Mouse (Mus musculus) fibroblast of lung, adult 2 months (primary cell): ENCODE measurements around the gene Atg4b.
A peak's percentile ranks its signal among the peaks of the same experiment; 100 is the strongest.
"Not testable (repeated sequence)": the region's sequence is repeated elsewhere in the genome, so short reads cannot be mapped to it uniquely, and the experiment has no call there.

Source experiments
- DNase-seq: peaks from one replicate; pipeline ENCODE4 v3.0.0-alpha.2; 2011; ENCODE audit warnings: low read depth

Gene Atg4b

DNA sequence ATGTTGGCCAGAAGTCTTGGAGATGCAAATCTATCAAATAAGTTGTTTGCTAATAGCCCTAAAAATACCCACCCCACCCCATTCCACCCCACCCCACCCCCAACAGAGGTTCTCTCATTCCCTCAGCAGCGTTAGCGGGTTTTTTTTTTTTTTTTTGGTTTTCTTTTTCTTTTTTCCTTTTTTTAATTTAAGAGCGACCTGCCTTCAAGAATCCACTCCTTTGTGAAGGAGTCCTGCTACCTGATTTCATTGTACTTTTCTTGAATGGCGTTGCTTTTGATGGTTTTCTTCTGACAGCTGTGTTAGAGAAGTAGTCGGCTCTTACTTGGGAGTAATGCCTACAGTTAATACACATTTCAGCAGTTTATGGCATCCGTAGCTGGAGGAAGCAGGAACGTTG is 4.3 kb downstream of the Atg4b start:
- DNase-seq = no peak

- no peak for DNase-seq
Observed at GRCm38 (mm10) chr1:93756154-93756553, 4.9 kb downstream of the Atg4b start.

- no peak for DNase-seq
Observed at GRCm38 (mm10) chr1:93760076-93760475, 8.8 kb downstream of the Atg4b start.

DNA sequence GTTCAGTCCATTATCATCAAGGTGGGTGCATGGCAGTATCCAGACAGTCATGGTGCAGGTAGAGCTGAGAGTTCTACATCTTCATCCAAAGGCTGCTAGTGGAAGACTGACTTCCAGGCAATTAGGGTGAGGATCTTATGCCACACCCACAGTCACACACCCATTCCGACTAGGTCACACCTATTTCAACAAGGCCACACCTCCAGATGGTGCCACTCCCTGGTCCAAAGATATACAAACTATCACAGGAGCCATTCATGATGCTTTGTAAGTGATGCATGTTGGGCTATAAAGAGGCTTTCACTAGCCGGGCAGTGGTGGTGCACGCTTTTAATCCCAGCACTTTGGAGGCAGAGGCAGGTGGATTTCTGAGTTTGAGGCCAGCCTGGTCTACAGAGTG is 12.2 kb downstream of the Atg4b start:
- DNase-seq = not testable (repeated sequence)

GRCm38 (mm10) chr1:93764871-93765591 is 13.7 kb downstream of the Atg4b start:
- no peak for DNase-seq

- no peak for DNase-seq
Observed at GRCm38 (mm10) chr1:93767600-93767999, 16.3 kb downstream of the Atg4b start.

GRCm38 (mm10) chr1:93769901-93770300 is 18.6 kb downstream of the Atg4b start:
- no peak for DNase-seq

DNA sequence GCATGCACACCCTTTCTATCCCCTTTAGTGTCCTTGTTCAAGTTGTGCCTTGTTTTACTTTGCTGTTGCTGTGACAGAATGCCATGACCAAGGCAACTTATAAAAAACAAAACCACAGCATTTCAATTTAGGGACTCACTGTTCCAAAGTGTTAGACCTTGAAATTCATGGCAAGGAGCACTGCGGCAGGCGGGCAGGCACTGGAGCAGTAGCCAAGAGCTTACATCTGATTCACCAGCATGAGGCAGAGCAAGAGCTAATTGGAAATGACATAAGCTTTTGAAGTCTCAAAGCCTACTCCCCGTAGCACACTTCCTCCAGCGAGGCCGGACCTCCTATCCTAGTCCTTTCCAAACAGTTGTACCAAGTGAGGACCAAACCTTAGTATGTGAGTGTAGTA is 25.4 kb downstream of the Atg4b start:
- no peak for DNase-seq

- DNase-seq = no peak
Observed at GRCm38 (mm10) chr1:93786912-93787311, 35.6 kb downstream of the Atg4b start.

- DNase-seq = no peak
Observed at GRCm38 (mm10) chr1:93794526-93794925, 43.2 kb downstream of the Atg4b start.

DNA sequence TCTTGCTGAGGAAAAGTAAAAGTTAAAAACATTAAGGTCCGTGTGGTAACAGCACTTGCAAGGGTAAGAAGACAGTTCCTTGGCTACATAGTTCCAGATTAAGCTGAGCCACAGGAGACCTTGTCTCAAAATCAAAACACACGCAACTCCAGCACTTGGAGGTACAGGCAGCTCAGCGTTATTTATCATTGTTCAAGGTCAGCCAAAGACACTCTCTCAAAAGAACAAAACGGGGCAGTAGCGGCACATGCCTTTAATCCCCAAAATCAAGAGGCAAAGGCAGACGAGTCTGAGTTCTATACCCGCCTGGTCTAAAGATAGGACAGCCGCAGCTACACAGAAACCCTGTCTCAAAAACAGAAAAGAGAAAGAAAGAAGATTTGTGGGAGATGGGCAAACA is 44.6 kb downstream of the Atg4b start:
- no peak for DNase-seq

GRCm38 (mm10) chr1:93800670-93801503 is 49.6 kb downstream of the Atg4b start:
- no peak for DNase-seq

GRCm38 (mm10) chr1:93801741-93802238 is 50.5 kb downstream of the Atg4b start, which contains the start of gene Dtymk:
Gene Dtymk, minus strand, starts transcription at chr1:93801934.
- peak; percentile 92 for DNase-seq

GRCm38 (mm10) chr1:93802771-93803170 is 51.5 kb downstream of the Atg4b start:
- no peak for DNase-seq

DNA sequence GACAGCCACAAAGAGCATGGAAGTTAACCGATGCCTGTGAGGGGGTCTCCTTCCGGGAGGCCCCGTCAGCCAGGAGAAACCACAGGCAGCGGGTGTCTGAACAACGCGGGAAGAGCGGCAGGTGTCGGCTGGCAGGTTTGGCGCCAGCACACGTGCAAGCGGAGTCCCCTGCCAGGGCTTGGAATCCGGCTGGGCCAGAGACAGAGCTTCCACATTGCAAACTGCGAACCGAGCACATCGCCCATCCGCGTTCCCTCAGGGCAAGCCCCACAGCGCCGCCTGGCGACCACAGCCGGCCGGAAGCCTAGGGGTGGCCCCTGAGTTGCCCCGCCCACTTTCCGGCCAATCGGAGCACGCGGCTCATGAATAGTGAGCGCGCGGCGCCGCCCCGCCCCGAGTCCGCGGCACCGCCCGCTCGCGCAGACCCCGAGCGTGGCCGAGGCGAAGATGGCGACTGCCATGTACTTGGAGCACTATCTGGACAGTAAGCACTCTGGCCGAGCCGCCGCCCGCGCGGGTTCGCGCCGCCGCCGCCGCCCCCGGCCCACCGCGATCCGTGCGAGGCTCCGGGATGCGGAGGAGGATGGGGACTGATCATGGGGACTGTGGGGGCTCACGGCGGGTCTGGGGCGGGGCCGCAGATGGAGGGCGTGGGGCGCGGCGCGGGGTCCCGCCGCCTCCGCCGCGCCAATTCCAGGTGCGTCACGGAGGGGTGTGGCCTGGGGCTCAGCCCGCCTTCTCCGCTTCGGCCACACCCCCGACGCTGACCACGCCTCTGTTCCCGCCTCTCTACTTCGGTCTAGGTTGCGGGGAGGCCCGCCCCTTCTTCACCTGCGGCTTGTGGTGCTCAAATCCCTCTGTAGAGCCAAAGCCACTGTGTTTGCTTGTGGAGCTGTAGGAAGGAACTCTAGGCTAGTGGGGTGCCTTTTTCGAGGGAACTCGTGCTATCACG is 52.5 kb downstream of the Atg4b start, which contains the start of gene Ing5:
TSS of gene Ing5 (plus strand) at position 410 of the 952 bp plus-strand sequence.
- peak; percentile 90 for DNase-seq

DNA sequence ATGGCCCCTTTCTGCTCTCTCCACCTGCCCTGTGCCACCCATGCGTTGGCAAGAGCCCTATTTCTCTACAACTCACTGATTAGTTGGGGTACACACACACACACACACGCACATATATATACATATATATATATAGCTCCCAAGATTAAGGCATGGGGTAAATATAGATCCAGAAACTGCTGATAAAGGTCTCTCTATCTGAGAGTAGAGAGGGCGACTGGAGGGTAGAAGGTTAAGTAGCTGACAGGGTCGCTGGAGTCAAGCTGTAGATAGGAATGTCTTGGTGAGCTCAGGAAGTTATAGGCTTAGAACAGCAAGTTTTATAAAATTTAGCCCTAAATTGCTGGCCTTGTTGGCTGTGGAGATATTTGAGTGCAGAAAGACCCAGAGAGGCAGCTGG is 53.5 kb downstream of the Atg4b start:
- DNase-seq = no peak

DNA sequence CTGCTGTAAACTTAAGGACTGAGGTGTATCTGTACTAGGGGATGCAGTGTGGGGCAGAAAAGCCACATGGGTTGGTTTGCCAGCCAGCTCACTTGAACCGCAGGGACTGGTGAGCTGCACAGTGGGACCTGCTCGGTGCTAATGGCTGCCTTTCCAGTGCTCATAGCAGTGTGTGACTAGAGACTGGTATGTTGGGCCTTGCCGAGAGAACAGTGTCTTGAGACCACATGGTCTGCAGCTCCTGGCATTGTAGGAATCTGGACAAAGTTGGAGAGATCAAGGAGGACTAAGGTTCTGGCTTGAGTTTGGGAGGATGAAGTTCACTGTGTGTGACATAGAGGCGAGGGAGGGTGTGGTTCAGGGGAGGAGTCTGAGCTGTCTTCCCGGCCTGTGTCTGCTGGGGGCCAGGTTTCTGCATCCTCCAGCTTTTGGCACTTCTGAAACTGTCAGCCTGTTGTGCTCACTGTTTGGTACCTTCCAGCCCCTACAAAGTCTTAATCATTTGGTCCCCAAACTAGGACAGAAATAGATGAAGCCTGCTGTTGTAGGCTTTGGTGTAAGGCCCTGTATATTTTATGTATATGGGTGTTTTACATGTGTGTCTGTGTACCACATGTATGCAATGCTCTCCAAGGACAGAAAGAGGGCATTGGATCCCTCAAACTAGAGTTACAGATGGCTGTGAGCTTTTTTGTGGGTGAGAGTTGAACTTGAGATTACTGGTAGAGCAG is 54.1 kb downstream of the Atg4b start:
- no peak for DNase-seq

DNA sequence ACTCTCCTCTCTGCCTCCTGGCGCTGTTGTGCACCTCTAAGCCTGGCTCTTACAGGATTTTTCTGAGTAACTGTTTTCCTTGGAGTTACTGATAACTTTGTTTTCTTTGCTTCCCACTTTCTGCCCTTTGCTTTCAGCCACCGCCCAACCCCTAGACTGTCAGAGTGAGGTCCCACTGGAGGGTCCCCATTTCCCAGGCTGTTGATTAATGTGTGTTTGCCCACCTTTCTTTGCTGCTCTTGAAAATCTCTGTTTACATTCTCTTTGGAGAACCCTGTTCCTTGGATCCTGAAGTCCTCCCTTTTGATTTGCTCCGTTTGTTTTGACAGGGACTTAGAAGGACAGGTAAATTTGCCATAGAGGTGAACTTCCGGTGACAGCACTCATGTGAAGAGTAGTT is 57.6 kb downstream of the Atg4b start:
- DNase-seq = no peak

GRCm38 (mm10) chr1:93810011-93810410 is 58.7 kb downstream of the Atg4b start:
- DNase-seq = no peak

DNA sequence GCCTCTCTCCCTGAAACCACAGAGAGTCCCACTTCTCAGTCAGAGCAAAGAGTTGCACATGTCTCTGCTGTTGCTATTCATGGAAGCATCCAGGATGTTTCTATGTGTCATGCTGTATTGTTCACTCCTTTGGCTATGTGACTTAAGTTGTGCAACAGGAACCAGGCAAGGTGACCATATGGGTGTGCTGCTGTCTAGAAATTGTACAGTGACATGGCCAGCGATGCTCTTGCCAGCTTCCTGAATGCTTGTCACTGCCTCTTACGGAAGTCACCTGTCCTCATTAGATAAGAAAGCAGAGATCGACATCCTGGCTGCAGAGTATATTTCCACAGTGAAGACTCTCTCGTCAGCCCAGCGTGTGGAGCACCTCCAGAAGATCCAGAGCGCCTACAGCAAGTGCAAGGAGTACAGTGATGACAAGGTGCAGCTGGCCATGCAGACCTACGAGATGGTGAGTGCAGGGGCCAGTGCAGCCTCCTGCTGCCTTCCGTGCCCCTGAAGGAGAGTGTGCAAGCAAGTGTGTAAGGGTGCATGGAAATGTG is 60.3 kb downstream of the Atg4b start:
- no peak for DNase-seq
